Mouse (Mus musculus) spleen, postnatal 36 days (tissue): ENCODE data around the gene Gabra2.

Source experiments
- DNase-seq, 2 experiments: peaks; one replicate each; pipeline ENCODE4 v3.0.0; 2022; ENCODE audit warnings: low spot score in 2 of 2, mixed read lengths in 1 of 2

The Gabra2 gene

DNA sequence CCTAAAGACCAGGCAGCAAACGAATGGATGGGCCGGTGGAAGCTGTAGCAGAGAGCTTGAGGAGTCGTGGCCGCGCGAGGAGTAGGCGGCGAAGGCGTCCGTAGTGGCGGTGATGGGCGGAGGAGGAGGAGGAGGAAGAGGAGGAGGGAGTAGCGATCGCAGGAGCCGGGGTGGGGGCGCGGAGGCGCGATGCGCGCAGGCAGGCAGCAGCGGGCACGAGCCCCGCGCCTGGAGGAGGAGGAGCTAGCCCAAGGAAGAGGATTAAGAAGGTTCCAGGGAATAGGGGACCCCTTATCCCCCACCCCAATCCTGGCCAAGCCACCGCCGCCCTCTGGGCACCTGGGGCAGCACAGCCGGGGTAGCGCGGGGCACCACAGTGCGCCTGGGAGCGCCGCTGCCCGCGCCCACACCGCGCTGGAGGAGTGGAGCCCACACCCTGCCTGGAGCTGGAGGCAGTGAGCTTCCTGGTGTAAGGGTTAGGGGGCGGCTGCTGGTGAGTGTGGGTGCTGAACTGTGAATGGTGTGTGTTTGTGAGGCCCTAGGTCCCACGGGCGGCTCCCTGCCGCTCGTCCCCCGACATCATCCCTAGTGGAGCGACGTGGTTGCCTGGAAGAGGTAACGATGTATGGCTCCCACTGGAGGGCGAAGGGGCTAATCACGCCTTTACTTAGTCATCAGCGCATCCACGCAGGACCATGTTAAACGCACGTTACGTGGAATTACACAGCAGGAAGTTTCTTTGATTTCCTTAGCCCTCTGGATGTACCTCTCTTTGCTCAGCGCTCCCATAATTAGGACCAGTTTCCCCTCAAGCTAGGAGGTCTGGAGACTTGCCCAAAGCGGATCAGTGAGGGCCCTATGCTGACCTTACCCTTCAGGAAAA, at the start of gene Gabra2:
Gene Gabra2 (minus strand): TSS at position 125 of the 883 bp plus-strand sequence.
- no peak for DNase-seq

DNA sequence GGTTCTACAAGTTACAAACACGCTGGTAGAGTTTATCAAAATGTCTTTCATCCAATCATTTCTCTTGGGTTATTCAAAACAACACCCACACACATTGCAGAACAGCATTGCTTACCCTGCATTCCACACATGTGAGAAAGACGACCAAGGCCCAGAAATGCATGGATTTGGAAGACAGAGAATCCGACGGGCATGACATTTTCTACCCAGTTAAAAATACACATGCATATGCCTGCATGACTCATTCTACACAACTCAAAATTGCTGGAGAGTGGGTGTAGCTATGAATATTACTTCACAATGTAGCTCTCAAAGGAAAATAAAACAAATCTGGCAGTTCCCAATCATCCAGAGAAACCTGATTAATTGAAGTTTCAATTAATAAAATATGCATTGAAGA, 41.0 kb upstream of the Gabra2 start:
- no peak for DNase-seq

DNA sequence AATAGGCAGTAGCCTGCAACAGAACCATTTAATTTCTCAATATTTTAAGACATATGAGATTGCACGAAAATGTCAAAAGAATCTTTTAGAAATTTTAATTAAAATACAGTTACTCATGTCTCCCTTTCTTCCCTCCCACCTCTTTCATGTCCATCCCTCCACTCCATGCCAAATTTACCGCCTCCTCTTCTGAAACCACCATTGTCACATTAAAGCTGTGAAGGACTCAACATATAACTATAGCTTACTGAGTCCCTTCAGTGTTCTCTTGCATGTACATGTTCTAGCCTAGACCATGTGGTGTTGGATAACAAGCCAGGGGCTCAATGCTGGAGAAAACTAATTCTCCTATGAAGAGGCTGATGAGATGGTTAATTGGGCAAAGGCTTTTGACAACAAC, 40.2 kb upstream of the Gabra2 start:
- DNase-seq: no peak

DNA sequence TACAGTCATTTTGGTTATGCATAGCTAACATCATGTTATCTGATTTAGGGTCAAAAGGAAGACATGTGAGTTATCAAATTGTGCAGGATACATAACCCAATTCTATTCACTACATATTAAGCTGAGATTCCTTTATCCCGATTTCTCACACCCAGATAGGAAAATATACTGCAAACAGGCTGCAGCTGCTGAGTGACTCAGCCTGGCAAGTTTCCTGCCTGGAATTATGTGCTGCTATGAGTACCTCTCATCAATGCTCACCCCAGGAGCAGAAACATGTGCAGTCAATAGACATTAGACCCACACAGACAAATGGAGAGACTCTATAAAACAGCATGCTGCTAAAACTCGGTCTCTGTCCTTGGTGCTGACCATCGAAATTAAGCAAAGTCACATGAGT, 32.1 kb upstream of the Gabra2 start:
- DNase-seq: no peak

DNA sequence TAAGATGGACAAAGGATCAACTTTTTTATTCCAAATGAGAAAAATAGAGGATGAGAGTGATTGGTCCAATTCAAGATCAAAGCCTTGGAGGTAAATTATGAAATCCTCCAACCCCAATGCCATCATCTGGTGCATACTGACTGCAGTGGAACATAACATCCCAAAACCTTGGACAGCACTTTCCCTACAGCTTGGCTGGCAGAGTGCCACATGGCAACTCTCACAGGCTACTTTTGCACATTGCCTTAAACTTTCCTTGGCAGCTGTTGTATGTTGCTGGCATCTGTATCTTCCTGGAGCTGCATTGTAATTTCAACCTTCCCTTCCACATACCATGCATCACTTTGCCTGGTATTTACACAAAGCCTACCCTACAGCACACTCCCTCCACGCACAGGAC, 19.6 kb upstream of the Gabra2 start:
- no peak for DNase-seq

DNA sequence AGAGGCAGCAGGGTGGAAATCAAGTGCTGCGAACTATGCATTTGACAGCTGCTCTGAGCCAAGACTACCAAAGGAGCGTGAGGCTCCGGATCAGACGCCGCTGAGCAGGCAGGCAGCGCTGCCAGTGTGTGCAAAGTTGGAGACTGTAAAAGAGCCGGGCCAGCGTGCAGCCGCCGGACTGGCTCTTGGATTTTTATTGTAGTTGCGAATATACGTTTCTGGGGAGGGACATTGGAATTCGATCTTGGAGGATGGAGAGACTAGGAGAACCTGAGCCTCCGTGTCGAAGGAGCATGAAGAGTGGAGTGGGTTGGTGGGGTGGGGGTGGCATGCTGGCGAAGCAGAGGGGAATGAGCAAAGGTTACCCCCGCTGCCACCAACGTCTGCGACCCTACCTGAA, 469 bp downstream of the Gabra2 start:
- no peak for DNase-seq

DNA sequence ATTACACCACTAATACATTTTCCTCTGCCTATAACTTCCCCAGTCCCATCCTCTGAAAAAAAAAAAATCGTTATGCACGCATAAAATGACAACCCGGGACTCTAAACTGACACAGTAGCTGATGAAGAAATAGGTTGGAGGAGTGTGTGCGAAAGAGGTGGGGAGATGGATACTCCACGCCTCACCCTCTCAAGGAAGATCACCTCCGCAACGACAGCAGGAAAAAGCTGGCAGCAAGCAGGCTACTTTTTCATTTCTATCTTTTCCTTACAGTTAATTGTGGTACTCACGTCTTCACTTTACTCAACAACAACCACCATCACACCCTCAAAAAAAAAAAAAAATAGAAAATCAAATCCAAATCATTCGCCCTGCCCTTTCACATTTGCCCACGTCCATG, 873 bp downstream of the Gabra2 start:
- DNase-seq: no peak

DNA sequence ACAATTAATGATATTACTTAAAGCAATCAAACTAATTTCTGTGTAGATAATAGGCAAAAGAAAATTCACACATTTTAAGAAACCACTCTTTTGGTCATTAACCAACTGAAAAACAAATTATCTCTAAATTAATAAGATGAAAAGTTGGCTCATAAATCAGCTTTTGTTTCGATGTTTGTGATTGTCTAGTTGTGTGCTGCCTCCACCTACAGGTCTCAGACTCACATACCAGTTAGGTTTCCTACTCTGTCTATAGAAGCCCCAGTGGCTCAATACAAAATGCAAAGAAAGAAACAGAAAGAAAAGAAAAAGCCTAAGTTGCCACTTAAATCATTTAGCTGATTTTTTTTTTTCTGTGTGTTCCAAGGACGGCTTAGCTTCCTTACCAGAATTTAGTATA, 1.8 kb downstream of the Gabra2 start:
- DNase-seq: no peak

DNA sequence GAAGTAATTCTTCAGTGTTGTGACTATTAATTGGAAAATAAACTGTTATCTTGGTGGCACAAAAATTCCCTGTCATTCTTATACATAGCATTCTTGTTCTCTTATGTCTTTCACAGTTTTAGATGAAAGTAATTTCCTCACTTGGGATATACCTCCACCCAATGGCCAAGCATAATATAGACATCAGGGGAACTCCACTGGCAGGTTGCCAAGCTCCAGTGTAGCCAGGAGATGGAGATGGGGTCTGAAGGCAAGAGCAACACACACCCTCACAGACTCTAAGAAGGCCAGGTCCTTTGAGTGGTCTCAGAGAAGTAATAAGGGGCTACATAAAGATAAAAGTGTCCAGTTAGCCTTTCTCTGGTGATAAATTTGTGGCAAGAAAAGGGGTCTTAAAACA, 3.2 kb downstream of the Gabra2 start:
- DNase-seq: no peak

DNA sequence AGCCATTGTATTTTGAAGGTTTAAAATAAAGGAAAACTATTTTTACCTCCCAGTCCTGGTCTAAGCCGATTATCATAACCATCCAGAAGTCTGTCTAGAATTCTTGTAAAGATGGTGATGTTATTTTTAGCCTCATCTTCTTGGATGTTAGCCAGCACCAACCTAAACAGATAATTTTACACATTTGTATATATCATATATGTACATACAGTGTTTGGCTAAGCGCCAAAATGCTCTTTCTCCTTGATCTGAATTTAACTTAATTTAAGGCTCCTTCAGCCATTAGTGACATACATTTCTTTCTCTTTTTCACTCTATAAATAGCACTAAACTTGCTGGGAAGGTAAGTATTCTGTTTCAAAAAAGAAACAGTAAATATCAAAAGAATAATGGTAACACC, 3.7 kb downstream of the Gabra2 start:
- DNase-seq: no peak

DNA sequence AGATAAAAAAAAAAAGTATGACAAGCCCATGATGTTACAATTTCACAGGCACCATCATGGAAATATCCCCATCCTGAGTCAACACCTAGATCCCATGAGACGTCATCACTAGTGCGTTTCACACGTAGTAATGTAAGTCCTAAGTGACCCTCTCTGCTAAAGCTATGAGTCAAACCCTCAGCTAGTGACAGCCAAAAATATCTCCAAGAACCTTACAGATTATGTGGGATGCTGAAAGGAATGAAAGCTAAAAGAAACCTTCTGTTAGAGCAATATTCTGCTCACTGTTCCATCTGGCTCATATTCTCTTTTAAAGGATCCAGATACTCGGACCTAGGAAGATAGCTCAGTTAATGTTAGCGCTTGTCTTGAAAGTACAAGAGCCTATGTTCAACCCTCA, 16.8 kb downstream of the Gabra2 start:
- DNase-seq: no peak

DNA sequence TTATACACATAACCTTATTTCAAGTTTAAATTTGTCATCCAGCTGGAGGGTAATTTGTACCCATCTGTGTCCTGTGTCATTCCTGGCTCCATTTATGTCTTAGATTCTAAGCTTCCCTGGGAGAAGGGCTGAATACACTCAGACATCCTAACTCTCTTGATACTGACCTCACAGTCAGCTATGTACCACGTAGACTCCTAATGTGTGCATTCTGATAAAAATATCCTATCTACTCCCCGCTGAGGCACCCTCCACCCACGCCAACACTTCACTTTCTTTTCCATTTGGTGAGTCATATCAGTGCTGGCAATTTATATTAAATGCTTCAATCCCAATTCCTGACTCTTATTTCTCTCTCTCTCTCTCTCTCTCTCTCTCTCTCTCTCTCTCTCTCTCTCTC, 34.0 kb downstream of the Gabra2 start:
- DNase-seq: no peak

DNA sequence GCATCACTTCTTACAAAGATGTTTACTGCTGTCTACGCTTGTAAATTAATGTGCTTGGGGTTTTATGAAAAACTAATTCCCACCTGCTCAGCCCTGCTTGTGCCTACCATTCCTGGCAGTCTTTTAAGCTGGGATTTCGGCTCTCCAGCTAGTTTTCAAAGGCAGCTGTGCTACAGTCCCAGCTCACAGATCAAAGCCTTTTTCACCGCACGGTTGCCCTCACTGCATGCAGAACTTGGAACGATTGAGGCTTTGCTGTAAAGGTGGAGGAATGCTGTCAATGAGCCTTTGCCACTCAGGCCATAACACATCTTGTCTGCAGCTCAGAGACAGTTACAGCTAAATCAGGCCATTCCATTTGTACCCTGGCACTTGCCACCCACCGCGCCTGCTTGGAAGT, 37.6 kb downstream of the Gabra2 start:
- DNase-seq: no peak

DNA sequence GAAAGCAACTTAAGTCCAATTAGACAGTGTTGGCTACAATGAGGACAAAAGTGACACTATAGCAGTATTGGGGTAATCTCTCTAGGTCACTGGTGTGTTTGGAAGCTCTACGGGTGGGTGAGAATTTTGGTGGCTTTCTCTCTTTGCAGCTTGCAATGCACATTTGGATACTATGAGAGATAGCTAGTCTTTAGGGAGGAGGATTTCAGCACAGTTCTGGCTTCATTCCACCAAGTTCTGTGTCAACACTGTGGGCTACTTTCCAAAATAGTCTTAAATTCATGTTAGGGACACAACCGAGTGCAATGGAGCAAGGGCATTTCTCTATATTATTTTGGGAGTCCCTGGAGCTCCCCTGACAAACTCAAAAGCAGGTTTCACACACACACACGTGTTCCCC, 58.3 kb downstream of the Gabra2 start:
- DNase-seq: no peak

DNA sequence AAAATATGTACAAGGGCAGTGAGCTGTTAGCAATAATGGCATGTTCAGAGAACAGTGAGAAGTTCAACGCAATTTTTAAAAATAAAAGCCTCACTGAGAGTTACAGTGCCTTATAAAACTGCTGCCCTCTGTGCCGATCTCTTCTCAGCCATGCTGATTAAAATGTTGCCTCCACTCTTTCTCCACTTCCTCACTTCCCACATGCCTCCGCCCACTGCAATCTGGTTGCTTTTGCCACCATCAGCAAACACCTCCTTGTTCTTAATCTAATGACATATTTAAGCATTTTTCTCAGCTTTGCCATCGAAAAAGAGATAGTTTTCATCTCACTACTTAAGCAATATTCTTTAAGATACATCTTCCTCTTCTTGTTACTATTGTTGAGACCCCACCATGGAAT, 69.7 kb downstream of the Gabra2 start:
- no peak for DNase-seq

DNA sequence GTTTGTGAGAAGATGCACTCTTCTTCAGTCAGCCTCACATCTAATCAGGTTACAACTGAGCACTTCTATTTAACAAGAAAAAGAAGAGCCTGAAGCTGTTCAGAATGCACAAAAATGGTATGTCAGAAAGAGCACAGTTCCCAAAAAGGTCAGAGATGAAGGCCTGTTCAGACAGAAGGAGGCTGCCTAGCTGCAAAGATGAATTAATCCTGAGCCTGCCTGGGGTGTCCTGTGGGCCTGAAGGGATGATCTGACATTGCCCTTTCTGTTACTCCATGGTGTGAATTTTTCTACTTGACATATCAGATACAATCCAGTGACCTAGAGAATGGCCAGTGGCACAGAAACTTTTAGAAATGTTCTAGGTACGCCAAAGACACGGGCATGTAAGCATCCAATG, 83.9 kb downstream of the Gabra2 start:
- no peak for DNase-seq

DNA sequence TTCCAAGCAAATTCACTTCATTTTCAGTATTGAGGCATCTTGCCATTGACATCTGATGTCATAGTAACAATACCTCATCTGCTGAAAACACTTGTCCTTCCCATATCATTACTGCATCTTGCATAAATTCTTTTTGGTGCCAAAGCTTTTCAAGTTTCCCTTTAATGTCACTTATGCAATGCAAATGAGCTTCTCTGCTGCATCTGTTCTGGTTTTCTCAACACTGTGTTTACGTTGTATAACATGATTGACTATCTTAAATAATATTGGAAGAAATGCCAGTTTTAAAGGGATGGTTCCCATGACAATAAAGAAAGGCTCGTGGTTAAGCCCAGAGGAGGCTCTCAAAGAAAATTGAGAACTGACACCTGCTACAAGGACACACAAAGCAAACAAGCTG, 84.4 kb downstream of the Gabra2 start:
- no peak for DNase-seq

DNA sequence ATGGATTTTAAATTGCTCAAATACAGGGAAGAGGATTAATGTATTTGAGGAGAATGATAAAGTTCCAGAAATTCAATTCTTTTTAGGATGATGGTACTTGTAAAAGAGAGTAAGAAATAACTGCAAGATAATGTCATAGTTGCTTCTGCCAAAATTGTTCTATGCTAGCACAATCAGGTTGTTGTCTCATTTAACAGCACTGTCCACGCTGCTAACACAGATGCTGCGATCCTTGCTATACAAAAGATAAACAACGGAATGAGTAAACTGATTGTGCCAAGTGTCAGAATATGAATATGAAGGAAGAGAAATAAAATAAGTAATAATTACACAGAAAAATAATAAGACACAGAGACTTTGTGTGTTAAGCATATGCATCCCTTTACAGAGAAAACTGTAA, 84.9 kb downstream of the Gabra2 start:
- no peak for DNase-seq

DNA sequence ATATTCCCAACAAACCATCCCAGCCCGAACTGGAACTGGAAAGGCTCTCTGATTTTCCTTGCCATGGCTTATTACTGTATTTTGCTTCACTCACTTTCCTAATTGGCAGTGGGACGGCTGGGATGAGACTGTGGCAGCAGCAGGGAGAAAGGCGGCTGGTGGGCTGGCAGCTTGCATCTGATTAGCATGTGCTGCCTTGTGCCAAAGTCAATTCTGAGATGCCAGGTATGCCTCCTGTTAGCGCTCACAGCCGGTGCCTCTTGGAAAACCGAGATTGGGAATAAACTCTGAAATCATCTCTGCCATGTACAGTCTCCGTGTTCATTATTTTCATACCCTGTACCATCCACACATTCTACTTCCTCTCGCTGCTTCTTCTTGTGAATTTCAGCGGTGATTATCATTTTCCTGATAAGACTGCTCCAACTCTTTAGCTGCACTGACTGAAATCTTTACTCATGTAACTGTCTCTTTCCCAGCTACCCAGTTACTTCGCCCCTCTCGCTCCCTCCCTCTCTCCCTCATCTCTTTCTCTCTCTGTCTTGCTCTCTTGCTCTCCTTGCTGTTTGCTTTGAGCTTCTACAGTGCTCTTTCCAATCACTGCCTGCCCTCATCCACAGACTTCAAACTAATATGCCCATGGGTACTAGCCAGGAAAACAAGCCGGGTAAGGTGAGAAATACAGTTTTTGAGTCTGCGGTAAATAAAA, 99.9 kb downstream of the Gabra2 start:
- DNase-seq: no peak

DNA sequence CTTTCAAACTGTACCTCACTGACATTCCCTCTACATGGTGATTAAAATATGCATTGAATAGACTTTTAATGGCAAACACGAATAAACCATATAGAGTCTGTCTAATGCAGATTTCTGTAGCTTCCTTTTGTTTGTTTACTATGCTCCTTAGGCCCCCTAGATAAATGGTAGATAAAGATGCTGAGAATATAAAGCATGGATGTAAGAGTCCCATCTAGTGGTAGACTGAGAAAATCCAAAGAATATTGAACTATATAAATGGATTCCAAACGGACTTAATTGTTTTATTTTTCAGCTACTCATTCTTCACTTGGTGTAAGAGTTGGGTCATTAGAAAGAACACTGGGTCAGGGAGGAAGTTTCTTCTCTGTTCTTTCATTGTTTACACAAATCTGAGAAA, 102.4 kb downstream of the Gabra2 start:
- no peak for DNase-seq

DNA sequence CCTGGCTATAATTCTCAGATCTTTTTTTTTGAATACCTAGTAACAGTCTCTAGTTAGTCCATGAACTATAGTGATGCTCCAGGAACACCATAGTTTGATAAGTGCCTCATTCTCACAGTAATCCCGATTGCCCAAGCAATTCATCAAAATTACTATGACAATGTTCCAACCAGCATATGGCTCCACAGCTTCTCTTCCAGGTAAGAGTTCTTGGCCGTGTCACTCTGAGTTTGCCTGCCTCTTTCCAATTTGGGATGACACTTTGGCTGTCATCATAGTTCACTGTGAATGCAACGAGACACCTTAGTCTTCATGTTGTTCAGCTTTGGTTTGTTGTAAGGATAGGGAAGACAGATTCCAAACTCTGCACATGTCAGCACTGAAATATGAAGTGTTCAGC, 104.8 kb downstream of the Gabra2 start:
- no peak for DNase-seq
